Mouse (Mus musculus): ENCODE data around the gene Tmem86a. TPM values are rescaled to one million over a fixed set of nuclear protein-coding genes. Genes with fewer than 3 reads are reported as not detected.

Gene Tmem86a
- total and polyA plus RNA-seq, 3 experiments = 0.30 to 2.0 (median 0.82) TPM

DNA sequence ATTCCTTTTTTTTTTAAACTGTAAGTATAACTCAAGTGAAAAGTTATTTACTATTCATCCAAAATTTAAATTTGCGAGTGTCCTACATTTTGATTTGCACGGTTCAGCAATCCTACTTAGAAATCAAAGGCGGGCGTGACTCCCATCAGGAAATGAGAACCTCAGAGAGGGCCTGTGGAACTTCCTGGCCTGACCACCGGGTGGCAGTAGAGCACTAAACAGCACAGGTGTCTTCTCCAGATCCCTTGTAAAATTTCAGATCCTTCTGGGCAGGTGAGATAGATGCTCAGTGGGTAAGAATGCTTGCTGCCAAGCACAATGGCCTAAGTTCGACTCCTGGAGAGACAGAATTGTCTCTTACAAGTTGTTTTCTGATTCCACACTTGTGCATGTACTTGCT is 26.9 kb upstream of the Tmem86a start:
- dilution Hi-C loops (cut with MboI; ENCODE audit: extremely low pct_ligation_motif_present, extremely low pct_unique_long_range_greater_than_20kb, low sequenced_read_pairs) (no loop called here), in situ Hi-C loops (cut with MboI; ENCODE audit: low pct_ligation_motif_present, low pct_unique_long_range_greater_than_20kb, low sequenced_read_pairs) (loop anchor here (5.0 kb wide), 2 partner anchors 54 to 124 kb away; no protein-coding TSS in a partner anchor)
- no peak; the same call in 1 of the 2 replicates for TF ChIP-seq NELFE (IDR thresholded peaks at IDR 0.05; ENCODE audit: low read depth, low read length)
- TF ChIP-seq MAX (IDR thresholded peaks at IDR 0.05; ENCODE audit: low read length) = 0 out of 2 replicates have a peak, but pooled peaks have one; percentile 3
- TF ChIP-seq UBTF (IDR thresholded peaks at IDR 0.05; ENCODE audit: low read depth, low read length) = no peak
- peak; percentile 47; the same call in 1 of the 2 replicates for TF ChIP-seq IRF4 (IDR thresholded peaks at IDR 0.05; ENCODE audit: low read depth, low read length)
- TF ChIP-seq TCF12 (IDR thresholded peaks at IDR 0.05; ENCODE audit: low read depth, low read length) = 0 out of 2 replicates have a peak, but pooled peaks have one; percentile 17
- no peak for TF ChIP-seq POLR2AphosphoS2 (IDR thresholded peaks at IDR 0.05; ENCODE audit: low read depth, low read length)
- no peak for TF ChIP-seq GABPA (IDR thresholded peaks at IDR 0.05; ENCODE audit: insufficient replicate concordance, low read depth, low read length)
- TF ChIP-seq RCOR1 (conservative IDR thresholded peaks at IDR 0.05; ENCODE audit: low read depth, low read length) = no peak
- no peak for TF ChIP-seq PAX5 (IDR thresholded peaks at IDR 0.05; ENCODE audit: low read length)
- no peak for TF ChIP-seq ZMIZ1 (IDR thresholded peaks at IDR 0.05; ENCODE audit: low read depth, low read length)
- TF ChIP-seq ZC3H11A (IDR thresholded peaks at IDR 0.05; ENCODE audit: low read depth, low read length) = peak; percentile 77
- TF ChIP-seq JUND (conservative IDR thresholded peaks at IDR 0.05; ENCODE audit: low read depth, low read length) = no peak
- no peak for TF ChIP-seq MAFK (IDR thresholded peaks at IDR 0.05; ENCODE audit: insufficient replicate concordance, low read length)
- peak; percentile 93 for TF ChIP-seq SMC3 (IDR thresholded peaks at IDR 0.05; ENCODE audit: low read depth, low read length)
- TF ChIP-seq ZKSCAN1 (IDR thresholded peaks at IDR 0.05; ENCODE audit: borderline replicate concordance, low read depth, low read length) = no peak
- TF ChIP-seq SIN3A (IDR thresholded peaks at IDR 0.05; ENCODE audit: low read length) = no peak
- TF ChIP-seq ELF1 (IDR thresholded peaks at IDR 0.05; ENCODE audit: low read depth, low read length) = 0 out of 2 replicates have a peak, but pooled peaks have one; percentile 35
- TF ChIP-seq KAT2A (IDR thresholded peaks at IDR 0.05; ENCODE audit: insufficient replicate concordance, low read length) = no peak
- TF ChIP-seq POLR2A (IDR thresholded peaks at IDR 0.05; ENCODE audit: low read depth, low read length) = no peak
- no peak for TF ChIP-seq E2F4 (IDR thresholded peaks at IDR 0.05; ENCODE audit: insufficient replicate concordance, low read depth, low read length)
- no peak for TF ChIP-seq MXI1 (IDR thresholded peaks at IDR 0.05; ENCODE audit: low read depth, low read length)
- TF ChIP-seq JUN (IDR thresholded peaks at IDR 0.05; ENCODE audit: insufficient read depth, low read depth, low read length) = no peak
- peak; percentile 18; the same call in 1 of the 2 replicates for TF ChIP-seq BHLHE40 (IDR thresholded peaks at IDR 0.05; ENCODE audit: low read depth, low read length)
- TF ChIP-seq EP300 (IDR thresholded peaks at IDR 0.05; ENCODE audit: low read length) = no peak
- no peak for TF ChIP-seq CHD1 (IDR thresholded peaks at IDR 0.05; ENCODE audit: low read depth, low read length)
- peak; percentile 84 for TF ChIP-seq RAD21 (IDR thresholded peaks at IDR 0.05; ENCODE audit: low read depth, low read length)
- TF ChIP-seq HCFC1 (IDR thresholded peaks at IDR 0.05; ENCODE audit: low read depth, low read length) = no peak
- TF ChIP-seq ZNF384 (IDR thresholded peaks at IDR 0.05; ENCODE audit: low read depth, low read length) = no peak
- TF ChIP-seq MAZ (IDR thresholded peaks at IDR 0.05; ENCODE audit: low read depth, low read length) = no peak
- no peak for TF ChIP-seq MYC (IDR thresholded peaks at IDR 0.05; ENCODE audit: low read depth, low read length)
- no peak for TF ChIP-seq NRF1 (IDR thresholded peaks at IDR 0.05; ENCODE audit: low read depth, low read length)
- no peak for TF ChIP-seq USF2 (conservative IDR thresholded peaks at IDR 0.05; ENCODE audit: low read depth, low read length)
- peak; percentile 58 to 84 for TF ChIP-seq CTCF (conservative IDR thresholded peaks at IDR 0.05 in 1 of 2, IDR thresholded peaks at IDR 0.05 in 1 of 2; ENCODE audit: low read depth in 2 of 2, low read length in 2 of 2)
- TF ChIP-seq ETS1 (conservative IDR thresholded peaks at IDR 0.05; ENCODE audit: low read depth, low read length) = no peak
- no peak for TF ChIP-seq MEF2A (IDR thresholded peaks at IDR 0.05; ENCODE audit: borderline replicate concordance, low read depth, low read length)
- TF ChIP-seq TBP (conservative IDR thresholded peaks at IDR 0.05; ENCODE audit: low read depth, low read length) = no peak
- no peak for TF ChIP-seq USF1 (IDR thresholded peaks at IDR 0.05; ENCODE audit: low read depth, low read length)
- TF ChIP-seq CHD2 (IDR thresholded peaks at IDR 0.05; ENCODE audit: low read length) = no peak

More for the DNA sequence above, 26.9 kb upstream of the Tmem86a start:
- Histone ChIP-seq H3K36me3 (replicated peaks in 1 of 2; ENCODE audit: control insufficient read depth in 1 of 2, insufficient read depth in 1 of 2, low read length in 1 of 2) (no peaks in the 10 kb centered on the region), H3K4me1 (ENCODE audit: control insufficient read depth in 1 of 2, insufficient read depth in 2 of 2) (peaks cover 2 to 45% of the 10 kb centered on the region in 2 experiments; a peak in 2 of 4 replicates), H3K4me2 (ENCODE audit: insufficient read depth, low read depth, poor library complexity, severe bottlenecking) (no peak overlapping the region), H3K9me3 (replicated peaks; ENCODE audit: low read length) (no peaks in the 10 kb centered on the region), H3K27me3 (replicated peaks) (no peaks in the 10 kb centered on the region), H3K79me2 (replicated peaks; ENCODE audit: control insufficient read depth, extremely low read depth, insufficient read depth, poor library complexity, severe bottlenecking) (no peaks in the 10 kb centered on the region), H3K4me3 (replicated peaks in 1 of 3; ENCODE audit: low read depth in 2 of 3, low read length in 2 of 3, poor library complexity in 1 of 3) (no peak overlapping the region), H3K9ac (ENCODE audit: insufficient read depth, low read depth) (no peak overlapping the region), H3K27ac (ENCODE audit: insufficient read depth, low read depth) (no peak overlapping the region)
- peak; percentile 95 for DNase-seq (ENCODE audit: extremely low read depth)

Data from CH12.LX (cell line).